Mouse (Mus musculus) spleen, postnatal 14 days (tissue): ENCODE data around the gene Serinc5.
"Not testable (repeated sequence)": the region's sequence is repeated elsewhere in the genome, so short reads cannot be mapped to it uniquely, and the experiment has no call there.

Experiments used
- DNase-seq, 2 experiments: peaks; one replicate each; pipeline ENCODE4 v3.0.0; 2021 to 2022; ENCODE audit warnings: low spot score in 2 of 2

The Serinc5 gene

GRCm38 (mm10) chr13:92610311-92611221 lies at the start of gene Serinc5:
TSS of gene Serinc5 (plus strand) at chr13:92611091.
- peak; percentile 99 for DNase-seq

GRCm38 (mm10) chr13:92576072-92576471 lies 34.8 kb upstream of the Serinc5 start, which contains the start of gene Spz1:
TSS of gene Spz1 (minus strand) at chr13:92576172.
- DNase-seq = no peak

GRCm38 (mm10) chr13:92576688-92577087 lies 34.2 kb upstream of the Serinc5 start:
- DNase-seq = no peak

GRCm38 (mm10) chr13:92578210-92578609 lies 32.7 kb upstream of the Serinc5 start:
- DNase-seq = no peak

GRCm38 (mm10) chr13:92580220-92581043 lies 30.5 kb upstream of the Serinc5 start:
- DNase-seq = peak; percentile 33 to 57

- no peak for DNase-seq
Observed at GRCm38 (mm10) chr13:92584094-92584717, 26.7 kb upstream of the Serinc5 start.

GRCm38 (mm10) chr13:92588704-92589103 lies 22.2 kb upstream of the Serinc5 start:
- DNase-seq = no peak

GRCm38 (mm10) chr13:92589255-92589654 lies 21.6 kb upstream of the Serinc5 start:
- no peak for DNase-seq

- no peak for DNase-seq
Observed at GRCm38 (mm10) chr13:92591225-92591624, 19.7 kb upstream of the Serinc5 start.

- DNase-seq = no peak
Observed at GRCm38 (mm10) chr13:92592268-92592785, 18.6 kb upstream of the Serinc5 start.

- DNase-seq = peak; percentile 25 to 38
Observed at GRCm38 (mm10) chr13:92592786-92593635, 17.9 kb upstream of the Serinc5 start.

GRCm38 (mm10) chr13:92593731-92594396 lies 17.0 kb upstream of the Serinc5 start:
- no peak for DNase-seq

GRCm38 (mm10) chr13:92594481-92594880 lies 16.4 kb upstream of the Serinc5 start:
- DNase-seq = no peak

- DNase-seq = no peak
Observed at GRCm38 (mm10) chr13:92594907-92595306, 16.0 kb upstream of the Serinc5 start.

- no peak for DNase-seq
Observed at GRCm38 (mm10) chr13:92595424-92595823, 15.5 kb upstream of the Serinc5 start.

GRCm38 (mm10) chr13:92605306-92605705 lies 5.6 kb upstream of the Serinc5 start:
- not testable (repeated sequence) for DNase-seq

GRCm38 (mm10) chr13:92609486-92610310 lies 1.2 kb upstream of the Serinc5 start:
- peak; percentile 19 to 37 for DNase-seq

- DNase-seq = no peak
Observed at GRCm38 (mm10) chr13:92611254-92611784, 428 bp downstream of the Serinc5 start.

GRCm38 (mm10) chr13:92611917-92612316 lies 1.0 kb downstream of the Serinc5 start:
- DNase-seq = peak in 1 of 2 experiments; percentile 0
